Comparison of ENCODE assay signal across 8 mouse cellular contexts in genomic region chr10:121475101-121475671, GRCm38 (mm10). TPM values are rescaled to one million over a fixed set of nuclear protein-coding genes. Genes with fewer than 3 reads are reported as not detected.
DNase-seq lines count a peak whose midpoint lies in the region; ATAC-seq and TF ChIP-seq lines count a peak whose summit lies in the region.

No protein-coding gene starts in this region.

- TF ChIP-seq CTCF in spleen, adult 2 months (IDR thresholded peaks at IDR 0.05; ENCODE audit: extremely low read depth, insufficient read depth, insufficient read length, insufficient replicate concordance): no peak

- H3K9ac ChIP-seq in liver, embryonic 13.5 days: peak overlapping the region; percentile 87
- peak overlapping the region; percentile 64 for H3K9ac ChIP-seq in neural tube, embryonic 15.5 days (replicated peaks)

- no peak for TF ChIP-seq POLR2A in spleen, adult 2 months (IDR thresholded peaks at IDR 0.05; ENCODE audit: low read depth, low read length)

- peak overlapping the region; percentile 95 for H3K4me3 ChIP-seq in spleen, adult 2 months (ENCODE audit: extremely low read depth, insufficient read depth, insufficient read length)
- peak overlapping the region; percentile 97 for H3K4me3 ChIP-seq in brown adipose tissue, adult 24 weeks (ENCODE audit: insufficient read depth, low read depth, low read length)
- peak overlapping the region; percentile 64 for H3K4me3 ChIP-seq in hindbrain, embryonic 10.5 days
- H3K4me3 ChIP-seq in liver, embryonic 13.5 days (replicated peaks): peak overlapping the region; percentile 80
- H3K4me3 ChIP-seq in neural tube, embryonic 15.5 days (replicated peaks): peak overlapping the region; percentile 67

- no peak; the same call in 1 of the 2 replicates for ATAC-seq in liver, embryonic 13.5 days (ENCODE audit: low read depth)
- 0 out of 2 replicates have a peak, but pooled peaks have one; percentile 7 for ATAC-seq in neural tube, embryonic 15.5 days (ENCODE audit: low FRiP score)
- ATAC-seq in erythroid progenitor cell, adult 5-6 weeks (replicated peaks; ENCODE audit: low FRiP score, poor library complexity, severe bottlenecking): no peak

- H3K27me3 ChIP-seq in spleen, adult 2 months (ENCODE audit: control insufficient read depth, insufficient read depth, low read length): no peaks in the 10 kb centered on the region
- H3K27me3 ChIP-seq in hindbrain, embryonic 10.5 days (ENCODE audit: insufficient read depth, poor library complexity, severe bottlenecking): peaks cover 16% of the 10 kb centered on the region
- peaks cover 11% of the 10 kb centered on the region; the same call in 1 of the 2 replicates for H3K27me3 ChIP-seq in liver, embryonic 13.5 days
- H3K27me3 ChIP-seq in neural tube, embryonic 15.5 days (replicated peaks): no peaks in the 10 kb centered on the region

- H3K4me1 ChIP-seq in spleen, adult 2 months (ENCODE audit: control insufficient read depth, insufficient read depth, insufficient read length): peaks cover 18% of the 10 kb centered on the region; the same call in 1 of the 2 replicates
- H3K4me1 ChIP-seq in brown adipose tissue, adult 24 weeks (ENCODE audit: control insufficient read depth, insufficient read depth, insufficient read length, low read length): peaks cover 11% of the 10 kb centered on the region
- peaks cover 60% of the 10 kb centered on the region for H3K4me1 ChIP-seq in hindbrain, embryonic 10.5 days (replicated peaks)
- peaks cover 71% of the 10 kb centered on the region for H3K4me1 ChIP-seq in liver, embryonic 13.5 days (replicated peaks)
- peaks cover 40% of the 10 kb centered on the region for H3K4me1 ChIP-seq in neural tube, embryonic 15.5 days

- H3K4me2 ChIP-seq in liver, embryonic 13.5 days: peak overlapping the region; percentile 100
- peak overlapping the region; percentile 96 for H3K4me2 ChIP-seq in neural tube, embryonic 15.5 days

- 2% methylated on average over 31 of the region's 31 CpGs for WGBS in spleen, adult 2 months
- WGBS in hindbrain, embryonic 10.5 days: under 1% methylated on average over 31 of the region's 31 CpGs
- 3% methylated on average over 31 of the region's 31 CpGs for WGBS in liver, embryonic 13.5 days (ENCODE audit: insufficient replicate concordance)
- WGBS in neural tube, embryonic 15.5 days: 2% methylated on average over 31 of the region's 31 CpGs

- no peaks in the 10 kb centered on the region for H3K36me3 ChIP-seq in spleen, adult 2 months (ENCODE audit: control insufficient read depth, insufficient read depth, low read length)
- no peaks in the 10 kb centered on the region for H3K36me3 ChIP-seq in hindbrain, embryonic 10.5 days
- no peaks in the 10 kb centered on the region for H3K36me3 ChIP-seq in liver, embryonic 13.5 days
- H3K36me3 ChIP-seq in neural tube, embryonic 15.5 days: no peaks in the 10 kb centered on the region

- peak overlapping the region; percentile 83 for H3K27ac ChIP-seq in spleen, adult 2 months (ENCODE audit: insufficient read depth, low read length)
- H3K27ac ChIP-seq in brown adipose tissue, adult 24 weeks (replicated peaks; ENCODE audit: low read depth, low read length): peak overlapping the region; percentile 86
- H3K27ac ChIP-seq in hindbrain, embryonic 10.5 days: peak overlapping the region; percentile 89
- H3K27ac ChIP-seq in liver, embryonic 13.5 days: peak overlapping the region; percentile 83
- peak overlapping the region; percentile 64 for H3K27ac ChIP-seq in neural tube, embryonic 15.5 days (replicated peaks)

- no peak for DNase-seq in spleen, adult 2 months (ENCODE audit: low read depth in 1 of 2, low spot score in 2 of 2)
- DNase-seq in spleen, adult 12 weeks (ENCODE audit: low spot score): no peak
- no peak for DNase-seq in hindbrain, embryonic 10.5 days (ENCODE audit: low spot score)
- DNase-seq in liver, embryonic 13.5 days: no peak
- DNase-seq in left cerebral cortex, adult 8-10 months (ENCODE audit: low spot score in 2 of 2): no peak

- H3K9me3 ChIP-seq in hindbrain, embryonic 10.5 days: no peaks in the 10 kb centered on the region
- H3K9me3 ChIP-seq in liver, embryonic 13.5 days (replicated peaks): no peaks in the 10 kb centered on the region
- no peaks in the 10 kb centered on the region for H3K9me3 ChIP-seq in neural tube, embryonic 15.5 days (replicated peaks)

RNA-seq across cellular contexts. Expression of gene Rassf3, which starts 1.0 kb away (rescaled TPM):
- 20.4 and 26.2 TPM in 2 replicates for polyA plus RNA-seq in spleen, adult 2 months (2012; rRNA removed)
- 17.3 and 25.1 TPM in 2 replicates for polyA plus RNA-seq in brown adipose tissue, adult 24 weeks (2012; ENCODE audit: insufficient read depth, insufficient read length, missing spikeins)
- polyA plus RNA-seq in hindbrain, embryonic 10.5 days (2016; fragmentation: Nextera tagmentation; extraction: Ambion mirVana): 8.0 and 11.4 TPM in 2 replicates
- 7.4 and 9.5 TPM in 2 replicates for polyA plus RNA-seq in liver, embryonic 13.5 days (2015; fragmentation: Nextera tagmentation; extraction: Ambion mirVana)
- 6.7 and 7.1 TPM in 2 replicates for polyA plus RNA-seq in neural tube, embryonic 15.5 days (2015; fragmentation: Nextera tagmentation; extraction: Ambion mirVana)
- 10 to 100 TPM; 43.2 to 52.0 (median 45.0) TPM for total RNA-seq in left cerebral cortex, adult 8-10 months (2022)
- 9.2 and 9.7 TPM in 2 replicates for total RNA-seq in erythroid progenitor cell, adult 5-6 weeks (2015; ENCODE audit: low replicate concordance)
- total RNA-seq in erythroid progenitor cell, adult 5-6 weeks (2017; ENCODE audit: low replicate concordance): 6.9 and 8.0 TPM in 2 replicates
